Mouse (Mus musculus) bone marrow, adult 2 months (tissue): Measurements from ENCODE around the gene Esrrg.

ENCODE experiments used
- CTCF ChIP-seq: fragments of 200-500 bp; IDR thresholded peaks from 2 replicates; pipeline ENCODE4 v1.5.1; 2011; ENCODE audit warnings: low read length, control low read depth; ENCODE audit not compliant: control insufficient read depth, insufficient read depth
- POLR2A ChIP-seq: fragments of 200-500 bp; IDR thresholded peaks from 2 replicates; pipeline ENCODE4 v1.6.1; 2011; ENCODE audit warnings: low read depth, mild to moderate bottlenecking, control low read depth, low read length, borderline replicate concordance; ENCODE audit not compliant: control insufficient read depth

- no peak for TF ChIP-seq CTCF
- no peak for TF ChIP-seq POLR2A
These were observed 546.7 kb downstream of the Esrrg start for GRCm38 (mm10) chr1:188155135-188155779.
